Mouse (Mus musculus): ENCODE data around the gene Nenf.

The Nenf gene

GRCm38 (mm10) chr1:191282319-191282718, 35.7 kb downstream of the Nenf start:
- no peak for DNase-seq (ENCODE audit: low spot score)

DNA sequence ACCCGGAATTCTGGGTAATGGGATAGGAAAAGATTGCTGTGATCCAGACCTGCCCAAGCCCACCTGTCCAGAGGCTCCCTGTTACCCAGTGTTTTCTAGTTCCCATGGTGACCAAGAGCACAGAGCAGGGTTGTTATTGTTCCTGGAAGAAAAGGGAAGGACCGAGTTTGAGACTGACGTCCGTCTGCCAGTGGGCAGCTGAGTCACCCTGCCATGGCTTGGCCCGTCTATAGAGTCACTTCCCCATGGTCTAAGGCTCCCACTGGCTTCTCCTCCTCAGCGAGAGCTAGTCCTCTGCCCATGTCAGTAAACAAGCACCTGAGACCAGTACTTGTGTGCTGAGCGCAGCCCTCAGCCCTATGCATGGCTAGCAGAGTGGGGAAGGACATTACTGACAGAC, 36.8 kb downstream of the Nenf start:
- no peak for DNase-seq (ENCODE audit: low spot score)

DNA sequence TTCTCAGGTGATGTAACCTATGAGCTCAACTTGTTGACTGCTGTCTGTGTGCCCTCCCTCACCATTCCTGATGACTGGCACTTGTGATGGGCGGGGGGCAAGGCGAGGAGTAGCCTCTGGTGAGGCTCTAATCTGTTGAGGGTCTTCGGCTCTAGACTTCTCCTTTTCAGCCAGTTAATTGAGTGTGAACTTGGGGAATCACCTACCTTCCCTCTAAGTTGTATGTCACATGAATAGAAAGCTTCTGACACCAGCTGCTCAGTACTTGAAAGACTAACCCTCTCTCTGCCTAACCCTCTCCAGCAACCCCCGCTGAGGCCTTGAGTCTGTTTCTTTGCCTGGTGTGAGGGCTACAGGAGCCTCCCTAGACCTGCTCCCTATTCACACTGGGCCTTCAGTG, 39.7 kb downstream of the Nenf start:
- no peak for DNase-seq (ENCODE audit: low spot score)

- DNase-seq (ENCODE audit: low spot score): no peak
These were observed 40.4 kb downstream of the Nenf start for GRCm38 (mm10) chr1:191277549-191278059.

GRCm38 (mm10) chr1:191276181-191276580, 41.8 kb downstream of the Nenf start:
- DNase-seq (ENCODE audit: low spot score): no peak

DNA sequence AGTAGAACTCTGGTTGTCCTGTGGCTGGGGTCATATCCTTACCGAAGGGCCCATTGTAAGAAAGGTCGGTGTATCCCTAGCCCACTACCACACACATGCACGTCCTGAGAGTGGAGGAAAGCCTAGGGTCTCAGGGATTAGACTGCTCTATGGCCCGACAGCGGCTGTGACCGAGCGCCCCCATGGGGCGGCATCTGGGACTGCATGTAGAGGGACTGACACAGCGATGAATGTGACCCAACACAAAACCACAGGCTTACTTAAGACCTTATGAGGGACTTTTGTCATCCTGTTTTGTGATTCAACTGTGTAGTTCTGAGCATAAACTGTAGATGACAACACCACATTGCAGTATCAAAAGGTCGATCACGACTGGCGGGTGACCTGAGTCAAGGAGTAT, 42.5 kb downstream of the Nenf start:
- DNase-seq (ENCODE audit: low spot score): peak; percentile 70

GRCm38 (mm10) chr1:191272660-191273059, 45.3 kb downstream of the Nenf start:
- DNase-seq (ENCODE audit: low spot score): no peak

DNA sequence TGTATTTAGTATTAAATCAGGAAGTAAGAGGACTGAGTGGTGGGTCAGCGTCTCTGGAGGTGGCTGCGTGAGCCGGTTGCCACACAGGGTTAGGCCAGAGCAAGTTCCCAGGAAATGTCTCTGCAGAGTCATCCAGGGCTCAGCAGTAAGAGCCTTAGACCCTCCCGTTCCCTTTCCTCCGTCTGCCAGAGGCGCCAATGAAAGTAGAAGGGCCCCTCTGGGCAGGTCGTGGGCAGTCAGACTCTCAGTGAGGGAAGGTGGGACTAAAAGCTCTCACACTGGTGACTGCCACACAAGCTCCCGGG, 48.4 kb downstream of the Nenf start:
- no peak for DNase-seq (ENCODE audit: low spot score)

DNA sequence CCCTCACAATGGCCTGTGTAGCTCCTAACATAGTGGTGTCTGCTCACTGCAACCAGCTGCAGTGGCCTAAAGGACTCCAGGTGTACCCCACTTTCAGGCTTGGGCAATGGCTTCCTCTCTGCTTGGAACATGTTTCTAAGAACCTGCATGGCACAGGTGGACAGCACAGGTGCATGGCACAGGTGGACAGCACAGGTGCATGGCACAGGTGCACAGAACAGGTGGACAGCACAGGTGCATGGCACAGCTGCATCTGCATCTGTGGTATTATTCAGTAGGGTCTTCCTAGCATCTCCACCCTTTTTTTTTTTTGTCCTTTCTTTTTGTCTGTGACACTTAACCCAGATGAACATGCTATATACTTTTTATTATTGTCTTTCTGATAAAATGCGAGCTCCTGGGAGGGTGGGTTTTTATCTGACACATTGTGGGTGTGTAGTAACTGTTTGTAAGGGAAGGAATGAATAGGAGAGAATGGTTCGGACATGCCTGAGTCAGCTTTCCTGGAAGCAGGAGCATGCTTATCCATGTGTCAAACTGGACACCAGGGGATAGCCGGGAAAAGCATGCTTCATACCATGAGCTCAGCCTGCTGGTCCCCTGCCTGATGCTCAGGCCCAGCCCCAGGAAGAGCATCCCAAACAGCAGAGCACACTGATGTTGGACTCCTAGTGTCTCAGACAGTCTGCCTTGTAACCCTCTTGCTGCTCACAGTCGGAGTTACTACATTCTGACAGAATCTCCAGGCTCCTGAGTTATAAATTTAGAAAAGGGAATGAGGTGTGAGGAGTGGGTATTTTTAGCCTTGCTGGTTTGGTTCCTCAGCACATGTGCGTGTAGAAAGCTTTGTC, 49.0 kb downstream of the Nenf start:
- no peak for DNase-seq (ENCODE audit: low spot score)

DNA sequence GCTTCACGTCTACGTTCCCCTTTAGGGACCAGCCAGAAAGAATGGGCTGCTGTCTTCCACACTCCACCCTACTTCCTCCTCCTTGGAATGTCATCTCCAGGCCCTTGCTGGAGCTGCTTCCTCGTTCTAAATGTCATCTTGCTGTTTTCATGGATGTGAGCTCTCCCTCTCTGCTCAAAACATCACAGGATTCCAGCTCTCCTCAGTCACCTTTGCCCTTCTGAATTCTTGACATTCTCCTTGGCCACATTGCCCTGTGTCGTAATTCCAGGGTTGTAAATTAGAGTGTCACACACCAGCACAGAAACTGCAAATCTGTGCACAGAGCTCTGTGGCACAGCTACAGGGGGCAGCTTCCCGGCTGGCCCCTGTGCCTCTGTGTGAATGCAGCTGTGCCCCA, 50.1 kb downstream of the Nenf start:
- peak; percentile 80 for DNase-seq (ENCODE audit: low spot score)

DNA sequence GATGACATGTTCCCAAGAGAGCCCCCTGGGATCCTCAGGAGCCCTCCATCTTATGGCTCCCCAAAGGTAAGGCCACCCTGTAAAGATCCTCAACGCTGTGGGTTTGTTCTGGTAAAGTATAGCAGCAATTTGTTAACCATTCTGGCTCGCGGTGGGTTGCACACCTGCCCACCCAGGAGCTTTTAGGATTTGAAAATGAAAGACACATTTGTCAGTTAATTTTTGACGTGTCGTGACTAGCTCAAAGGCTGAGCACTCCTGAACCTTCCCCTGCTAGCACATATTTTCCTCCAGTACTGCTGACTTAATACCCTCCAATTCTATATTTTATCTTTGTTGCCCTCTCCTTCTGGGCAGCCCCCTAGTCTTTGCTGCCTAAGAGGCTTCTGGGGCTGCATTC, 50.8 kb downstream of the Nenf start:
- no peak for DNase-seq (ENCODE audit: low spot score)

DNA sequence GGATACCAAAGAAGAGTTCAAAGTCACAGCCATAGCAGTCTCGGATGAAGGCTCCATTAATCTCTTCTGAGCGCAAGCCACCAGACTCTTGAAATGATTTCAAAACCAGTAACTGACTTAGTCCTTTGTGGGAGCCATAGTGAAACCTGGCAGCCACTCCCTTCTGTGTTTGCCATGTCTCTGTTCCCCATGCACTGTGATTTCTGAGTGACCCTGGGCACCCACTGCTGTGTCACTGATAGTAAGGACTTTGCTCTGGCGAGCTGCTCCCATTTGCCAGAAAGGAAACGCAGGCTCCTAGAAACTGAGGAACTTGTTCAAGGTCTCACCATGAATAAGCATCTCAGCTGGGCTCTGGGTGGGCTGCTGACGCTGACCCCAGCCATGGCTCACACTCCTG, 54.5 kb downstream of the Nenf start:
- DNase-seq (ENCODE audit: low spot score): no peak

DNA sequence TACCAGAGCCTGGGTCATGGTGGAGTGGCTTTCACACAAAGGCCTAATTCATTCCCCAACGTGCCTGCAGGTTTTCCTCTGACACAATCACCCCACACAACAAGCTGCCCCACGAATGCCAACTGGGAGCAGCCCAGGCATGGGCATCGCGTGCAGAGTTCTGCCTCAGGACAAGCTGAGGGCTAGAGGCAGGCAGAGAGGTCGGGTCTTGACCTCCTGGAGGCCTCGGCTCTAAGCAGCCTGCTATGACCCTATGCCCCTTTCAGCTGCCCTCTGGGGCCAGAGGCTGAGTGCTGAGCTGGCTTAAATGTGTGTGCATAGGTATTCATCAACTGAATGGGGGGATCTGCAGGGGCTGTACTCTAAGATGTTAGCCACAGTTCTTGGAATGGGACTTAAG, 56.1 kb downstream of the Nenf start:
- peak; percentile 77 for DNase-seq (ENCODE audit: low spot score)

- DNase-seq (ENCODE audit: low spot score): no peak
These were observed 58.3 kb downstream of the Nenf start for GRCm38 (mm10) chr1:191259661-191260060.

GRCm38 (mm10) chr1:191259121-191259520, 58.9 kb downstream of the Nenf start:
- DNase-seq (ENCODE audit: low spot score): no peak

GRCm38 (mm10) chr1:191258521-191258920, 59.5 kb downstream of the Nenf start:
- DNase-seq (ENCODE audit: low spot score): no peak

- no peak for DNase-seq (ENCODE audit: low spot score)
These were observed 60.0 kb downstream of the Nenf start for GRCm38 (mm10) chr1:191257981-191258380.

- no peak for DNase-seq (ENCODE audit: low spot score)
These were observed 60.6 kb downstream of the Nenf start for GRCm38 (mm10) chr1:191257351-191257771.
